Mouse (Mus musculus): ENCODE measurements around the gene Clcn7.

DNA sequence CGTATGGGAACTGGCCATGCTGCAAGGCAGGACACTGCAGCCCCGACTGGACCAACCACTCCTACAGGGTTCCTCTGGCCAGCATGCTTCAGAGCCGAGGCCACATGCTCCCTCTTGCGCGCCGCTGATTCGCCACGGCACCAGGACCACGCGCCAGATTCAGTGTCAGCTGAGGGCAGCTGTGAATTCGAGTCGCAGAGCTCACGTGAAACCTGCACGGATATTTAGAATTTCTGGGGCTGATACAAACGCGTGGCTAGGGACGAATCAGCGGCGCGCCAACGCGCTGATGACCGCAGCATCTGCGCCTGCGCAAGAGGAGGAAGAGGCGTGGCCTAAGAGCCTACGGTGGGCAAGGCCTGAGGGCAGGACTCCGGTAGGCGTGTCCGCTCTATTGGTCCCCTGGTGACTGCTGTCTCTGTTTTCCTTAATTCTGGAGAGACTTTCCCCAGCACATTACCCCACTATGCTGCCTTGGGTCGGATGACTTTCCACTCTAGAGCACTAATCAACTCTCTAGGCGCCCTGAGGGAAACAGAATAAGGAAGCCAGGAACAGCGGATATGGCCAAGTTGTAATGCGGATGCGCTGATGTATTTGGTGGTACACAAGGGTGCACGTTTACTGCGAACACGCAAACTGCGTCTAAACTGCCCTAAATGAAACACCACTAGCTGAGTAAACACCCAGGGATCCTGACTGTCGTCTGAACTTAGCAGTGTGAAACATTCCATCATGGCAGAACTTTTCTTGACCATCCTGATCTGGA, 17.3 kb upstream of the Clcn7 start, which contains the start of gene Telo2:
- TF ChIP-seq CTCF (IDR thresholded peaks at IDR 0.05; ENCODE audit: insufficient read depth, low read depth, low read length) (no peak), POLR2A (IDR thresholded peaks at IDR 0.05; ENCODE audit: insufficient read depth, low read depth, low read length) (0 out of 2 replicates have a peak, but pooled peaks have one; percentile 42)

Measured in olfactory bulb, adult 2 months (tissue).